Mouse (Mus musculus): Measurements from ENCODE around the gene Dsn1.

Gene Dsn1

DNA sequence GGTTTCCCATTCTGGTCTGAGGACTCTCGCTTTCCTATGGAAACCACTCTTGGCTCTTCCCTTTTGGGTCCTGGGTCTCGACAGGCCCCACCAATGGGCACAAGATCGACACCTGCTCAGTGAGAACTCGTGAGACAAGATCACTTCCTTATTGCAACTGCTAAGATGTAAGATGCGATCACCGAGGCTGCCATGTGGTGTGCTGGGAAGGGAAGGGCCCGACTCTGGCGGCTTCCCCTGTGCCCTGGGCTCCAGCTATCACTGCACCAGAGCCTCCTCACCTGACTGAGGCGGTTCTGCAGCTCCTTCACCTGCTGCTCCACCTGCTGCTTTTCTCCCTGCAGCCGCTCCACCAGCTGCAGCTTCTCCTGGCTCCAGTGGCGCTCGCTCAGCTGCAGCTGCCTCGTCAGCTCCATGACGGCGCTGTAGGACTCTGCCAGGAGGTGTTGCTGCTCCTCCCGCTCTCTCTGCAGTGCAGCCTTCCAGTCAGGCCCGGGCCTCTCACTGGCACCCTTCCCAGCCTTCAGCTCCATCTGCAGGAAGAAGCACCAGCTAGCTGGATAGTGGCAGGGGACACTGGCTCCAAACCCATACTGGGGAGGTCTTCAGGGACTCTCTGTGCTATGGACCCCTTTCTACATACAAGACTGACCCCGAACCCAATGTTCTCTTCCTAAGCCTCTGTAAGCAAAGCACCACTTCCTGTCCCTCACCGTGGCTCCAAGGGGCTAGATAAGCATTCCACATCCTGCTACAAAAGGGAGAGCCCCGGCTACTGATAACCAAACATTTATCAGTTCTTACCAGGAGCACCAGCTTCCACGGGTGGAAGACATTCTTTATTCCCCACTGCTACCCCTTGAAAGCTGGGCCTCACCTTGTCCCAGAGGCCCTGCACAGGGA, 20.4 kb upstream of the Dsn1 start:
- DNase-seq (ENCODE audit: low read depth, low spot score) = no peak

- no peak for DNase-seq (ENCODE audit: low read depth, low spot score)
These were observed 14.2 kb upstream of the Dsn1 start for GRCm38 (mm10) chr2:157021156-157021555.

- no peak for DNase-seq (ENCODE audit: low read depth, low spot score)
These were observed 12.3 kb upstream of the Dsn1 start for GRCm38 (mm10) chr2:157019228-157019627.

GRCm38 (mm10) chr2:157016529-157017270, 9.7 kb upstream of the Dsn1 start:
- no peak for DNase-seq (ENCODE audit: low read depth, low spot score)

- no peak for DNase-seq (ENCODE audit: low read depth, low spot score)
These were observed 5.4 kb upstream of the Dsn1 start for GRCm38 (mm10) chr2:157012341-157012740.

- DNase-seq (ENCODE audit: low read depth, low spot score) = no peak
These were observed 3.8 kb upstream of the Dsn1 start for GRCm38 (mm10) chr2:157010634-157011310.

- no peak for DNase-seq (ENCODE audit: low read depth, low spot score)
These were observed 3.2 kb upstream of the Dsn1 start for GRCm38 (mm10) chr2:157010121-157010520.

DNA sequence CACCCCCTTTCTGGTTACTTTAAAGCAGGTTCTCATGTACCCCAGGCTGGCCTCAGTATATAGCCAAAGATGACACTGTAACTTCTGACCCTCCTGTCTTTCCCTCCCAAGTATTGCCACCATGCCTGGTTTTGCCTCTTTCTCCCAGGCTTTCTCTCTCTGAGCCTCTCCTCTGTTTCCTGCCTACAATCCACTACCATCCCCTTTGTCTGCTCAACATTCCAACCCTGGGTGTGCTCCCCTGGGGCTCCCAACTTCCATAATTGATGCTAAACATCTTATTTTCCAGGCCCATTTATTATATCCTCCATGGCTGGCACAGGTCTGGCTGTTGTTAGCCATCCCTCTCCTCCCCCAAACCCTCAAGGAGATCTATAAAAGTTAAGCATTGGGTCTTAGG, 1.6 kb upstream of the Dsn1 start:
- no peak for DNase-seq (ENCODE audit: low read depth, low spot score)

GRCm38 (mm10) chr2:157007234-157007596, 261 bp upstream of the Dsn1 start:
- DNase-seq (ENCODE audit: low read depth, low spot score) = no peak

GRCm38 (mm10) chr2:157002321-157002720, 4.6 kb downstream of the Dsn1 start:
- DNase-seq (ENCODE audit: low read depth, low spot score) = no peak

DNA sequence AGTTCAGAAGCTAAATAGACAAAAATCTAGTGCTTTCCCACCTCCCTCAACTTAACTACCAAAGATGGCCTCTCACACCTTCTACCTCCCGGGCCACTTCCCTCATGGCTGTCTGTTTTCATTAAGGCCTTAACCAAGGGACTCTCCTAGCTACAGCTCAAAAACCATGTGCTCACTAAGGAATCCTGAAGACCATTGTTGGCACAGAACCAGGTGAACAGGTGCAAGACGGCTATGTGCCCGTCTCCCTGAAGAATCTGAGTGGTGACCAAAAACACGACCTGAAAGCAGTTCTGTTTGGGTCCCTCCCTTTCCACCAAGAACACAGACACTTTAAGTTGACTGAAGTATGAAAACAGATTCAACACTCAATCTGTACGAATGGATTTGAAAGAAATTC, 8.7 kb downstream of the Dsn1 start:
- no peak for DNase-seq (ENCODE audit: low read depth, low spot score)

GRCm38 (mm10) chr2:156996576-156996975, 10.4 kb downstream of the Dsn1 start:
- DNase-seq (ENCODE audit: low read depth, low spot score) = no peak

- peak; percentile 97 for DNase-seq (ENCODE audit: low read depth, low spot score)
These were observed 15.3 kb downstream of the Dsn1 start, which contains the start of gene Ndrg3 for GRCm38 (mm10) chr2:156991470-156992319. Ndrg3 (minus strand) TSS chr2:156992056.

DNA sequence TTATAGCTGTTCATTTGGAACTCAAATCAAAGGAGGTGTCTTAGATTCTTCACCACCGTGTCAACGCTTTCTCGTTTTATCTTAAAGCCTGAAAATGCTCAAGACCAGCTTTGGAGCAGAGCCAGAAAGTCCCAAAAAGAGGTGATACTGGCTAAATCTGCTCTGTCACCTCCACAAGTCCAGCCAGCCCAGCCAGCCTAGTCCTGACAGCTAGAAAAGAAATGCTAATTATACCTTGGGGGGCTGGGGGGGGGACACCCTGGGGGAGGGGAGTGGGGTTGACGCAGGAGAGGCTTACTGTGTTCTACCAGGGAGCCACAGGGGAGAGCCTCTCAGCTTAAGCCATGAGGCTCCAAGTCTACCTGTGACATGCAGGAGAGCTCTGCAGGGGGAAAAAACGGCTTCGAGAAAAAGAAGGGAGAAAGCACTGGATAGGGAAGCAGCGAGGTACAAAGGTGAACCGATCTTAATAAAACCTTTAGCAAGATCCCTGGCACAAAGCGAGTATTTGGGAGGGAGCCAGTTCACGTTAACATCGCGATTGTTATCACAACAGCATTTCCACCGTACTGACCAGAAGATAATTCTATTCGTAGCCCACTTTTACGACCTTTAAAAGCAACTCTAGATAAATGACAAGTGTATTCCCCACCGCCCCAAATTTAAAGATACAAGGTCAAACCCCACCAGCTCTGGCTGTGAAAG, 16.1 kb downstream of the Dsn1 start:
- no peak for DNase-seq (ENCODE audit: low read depth, low spot score)

- no peak for DNase-seq (ENCODE audit: low read depth, low spot score)
These were observed 19.6 kb downstream of the Dsn1 start for GRCm38 (mm10) chr2:156987316-156987715.

- DNase-seq (ENCODE audit: low read depth, low spot score) = no peak
These were observed 24.1 kb downstream of the Dsn1 start for GRCm38 (mm10) chr2:156982864-156983263.

GRCm38 (mm10) chr2:156981291-156981690, 25.7 kb downstream of the Dsn1 start:
- DNase-seq (ENCODE audit: low read depth, low spot score) = no peak

GRCm38 (mm10) chr2:156980059-156980458, 26.9 kb downstream of the Dsn1 start:
- DNase-seq (ENCODE audit: low read depth, low spot score) = no peak

DNA sequence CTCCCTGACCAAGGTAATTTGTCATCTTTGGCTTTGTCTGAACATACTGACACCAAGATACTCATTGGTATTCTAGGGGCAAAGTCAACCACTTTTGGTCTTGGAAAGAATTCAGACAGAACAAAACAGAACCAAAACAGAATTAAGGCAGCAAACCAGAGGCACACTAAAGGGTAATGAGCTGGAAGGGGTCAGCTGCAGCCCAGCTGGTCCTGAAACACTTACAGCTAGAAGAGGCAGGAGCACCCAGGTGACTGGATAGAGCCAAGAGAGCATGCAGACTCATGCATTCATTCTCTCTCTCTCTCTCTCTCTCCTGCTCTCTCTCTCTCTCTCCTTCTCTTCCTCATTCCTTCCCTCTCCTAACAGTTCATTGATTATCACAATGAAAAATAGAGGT, 30.2 kb downstream of the Dsn1 start:
- DNase-seq (ENCODE audit: low read depth, low spot score) = no peak

DNA sequence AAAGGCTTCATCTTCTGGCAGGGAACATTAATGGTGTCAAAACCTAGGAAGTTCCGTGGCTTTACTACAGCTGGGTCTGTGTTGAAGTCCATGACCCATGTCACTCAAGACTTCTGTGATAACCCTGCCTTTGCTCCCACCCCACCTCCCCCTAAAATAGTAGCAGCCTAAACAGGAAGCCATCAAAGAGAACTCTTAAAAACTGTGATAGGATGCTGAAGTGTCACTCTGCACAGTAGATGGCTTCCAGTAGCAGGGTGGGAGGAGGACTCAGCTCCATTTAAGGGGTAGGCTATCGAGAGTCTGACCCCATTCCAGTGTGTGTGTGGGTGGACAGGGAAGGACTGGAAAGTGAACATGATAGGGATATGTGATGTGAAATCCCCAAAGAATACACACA, 32.0 kb downstream of the Dsn1 start:
- no peak for DNase-seq (ENCODE audit: low read depth, low spot score)

Measured in WW6 (cell line).